Mouse (Mus musculus) gastrocnemius, adult 2 months (tissue): ENCODE results near the gene Ttn. TPM values are rescaled to one million over a fixed set of nuclear protein-coding genes. Genes with fewer than 3 reads are reported as not detected.

Experiments
- DNase-seq: peaks from one replicate; pipeline ENCODE4 v3.0.0; 2022
- H3K27ac ChIP-seq: fragments of 200-600 bp; 2 replicates; pipeline ENCODE4 v1.8.1; 2022; ENCODE audit warnings: mild to moderate bottlenecking
- H3K4me3 ChIP-seq: fragments of 200-600 bp; 2 replicates; pipeline ENCODE4 v1.8.1; 2022; ENCODE audit warnings: mild to moderate bottlenecking, moderate library complexity
- CTCF ChIP-seq: fragments of 200-600 bp; IDR thresholded peaks from 2 replicates; pipeline ENCODE4 v1.8.1; 2022; ENCODE audit warnings: antibody characterized with exemption, mild to moderate bottlenecking, moderate library complexity
- intact Hi-C: fragments of 180-260 bp; cut with DNase I; formaldehyde crosslinking; loops from one replicate; pipeline ENCODE4 v1.15.1; 2025
- total RNA-seq, 2 experiments: library from RNA; stranded (reverse); gene quantifications; 2 replicates each; pipeline ENCODE4 v1.2.3; 2021

Gene Ttn
- total RNA-seq, 2 experiments from 2014 or later: 6,941 to 7,187 TPM

GRCm38 (mm10) chr2:76980146-76980545 lies 2.2 kb downstream of the Ttn start:
- TF ChIP-seq CTCF: peak; percentile 86
- Histone ChIP-seq H3K4me3 (peak overlapping the region; percentile 81), H3K27ac (peak overlapping the region; percentile 99)
- intact Hi-C loops: no loop called here
- peak; percentile 62 for DNase-seq

GRCm38 (mm10) chr2:76977650-76978049 lies 4.7 kb downstream of the Ttn start:
- DNase-seq: peak; percentile 67
- H3K27ac ChIP-seq: peak overlapping the region; percentile 80
- H3K4me3 ChIP-seq: peak overlapping the region; percentile 81
- peak; percentile 12; the same call in 1 of the 2 replicates for TF ChIP-seq CTCF
- intact Hi-C loops: no loop called here

GRCm38 (mm10) chr2:76972051-76972450 lies 10.3 kb downstream of the Ttn start:
- intact Hi-C loops: no loop called here
- no peak for DNase-seq
- peak overlapping the region; percentile 81; the same call in 1 of the 2 replicates for H3K27ac ChIP-seq
- H3K4me3 ChIP-seq: peak overlapping the region; percentile 81
- no peak for TF ChIP-seq CTCF

- intact Hi-C loops: no loop called here
- DNase-seq: no peak
These were observed 11.3 kb downstream of the Ttn start for GRCm38 (mm10) chr2:76971069-76971468.

GRCm38 (mm10) chr2:76970669-76971068 lies 11.7 kb downstream of the Ttn start:
- TF ChIP-seq CTCF: peak; percentile 59
- Histone ChIP-seq H3K27ac (peak overlapping the region; percentile 81), H3K4me3 (peak overlapping the region; percentile 81)
- no peak for DNase-seq
- intact Hi-C loops: no loop called here

More at GRCm38 (mm10) chr2:76971069-76971468, 11.3 kb downstream of the Ttn start:
- peak overlapping the region; percentile 81 for H3K4me3 ChIP-seq
- H3K27ac ChIP-seq: peak overlapping the region; percentile 81
- TF ChIP-seq CTCF: no peak

- no peak for TF ChIP-seq CTCF
- no peak for DNase-seq
- intact Hi-C loops: no loop called here
- peak overlapping the region; percentile 81 for H3K27ac ChIP-seq
- peak overlapping the region; percentile 81 for H3K4me3 ChIP-seq
These were observed 12.1 kb downstream of the Ttn start for GRCm38 (mm10) chr2:76970204-76970603.

- Histone ChIP-seq H3K27ac (peak overlapping the region; percentile 81), H3K4me3 (peak overlapping the region; percentile 81)
- intact Hi-C loops: loop anchor here (1.0 kb wide), 1 partner anchor 40 kb away; no protein-coding TSS in a partner anchor
- no peak for TF ChIP-seq CTCF
- DNase-seq: no peak
These were observed 12.7 kb downstream of the Ttn start for GRCm38 (mm10) chr2:76969637-76970036.

- DNase-seq: peak; percentile 73
- H3K27ac ChIP-seq: peak overlapping the region; percentile 81
- intact Hi-C loops: loop anchor here (1.0 kb wide), 1 partner anchor 40 kb away; no protein-coding TSS in a partner anchor
- H3K4me3 ChIP-seq: peak overlapping the region; percentile 81
- peak; percentile 80 for TF ChIP-seq CTCF
These were observed 13.4 kb downstream of the Ttn start for GRCm38 (mm10) chr2:76968919-76969318.

GRCm38 (mm10) chr2:76966582-76966981 lies 15.8 kb downstream of the Ttn start:
- no peak for TF ChIP-seq CTCF
- intact Hi-C loops: no loop called here
- Histone ChIP-seq H3K4me3 (peak overlapping the region; percentile 81), H3K27ac (peak overlapping the region; percentile 78; the same call in 1 of the 2 replicates)
- no peak for DNase-seq

GRCm38 (mm10) chr2:76966013-76966412 lies 16.3 kb downstream of the Ttn start:
- intact Hi-C loops: no loop called here
- DNase-seq: peak; percentile 60
- Histone ChIP-seq H3K4me3 (peak overlapping the region; percentile 31), H3K27ac (peak overlapping the region; percentile 78)
- TF ChIP-seq CTCF: no peak

- intact Hi-C loops: no loop called here
- TF ChIP-seq CTCF: no peak
- DNase-seq: no peak
- peak overlapping the region; percentile 78 for H3K27ac ChIP-seq
- H3K4me3 ChIP-seq: peak overlapping the region; percentile 15
These were observed 16.8 kb downstream of the Ttn start for GRCm38 (mm10) chr2:76965542-76965941.

- DNase-seq: no peak
- Histone ChIP-seq H3K4me3 (peak overlapping the region; percentile 44), H3K27ac (no peak overlapping the region)
- no peak for TF ChIP-seq CTCF
- intact Hi-C loops: no loop called here
These were observed 20.3 kb downstream of the Ttn start for GRCm38 (mm10) chr2:76962045-76962432.

- DNase-seq: no peak
- Histone ChIP-seq H3K4me3 (peak overlapping the region; percentile 44), H3K27ac (no peak overlapping the region)
- TF ChIP-seq CTCF: no peak
- intact Hi-C loops: no loop called here
These were observed 20.8 kb downstream of the Ttn start for GRCm38 (mm10) chr2:76961420-76962044.

- DNase-seq: no peak
- intact Hi-C loops: no loop called here
- Histone ChIP-seq H3K4me3 (0 out of 2 replicates have a peak overlapping the region, but pooled peaks have one; percentile 15), H3K27ac (0 out of 2 replicates have a peak overlapping the region, but pooled peaks have one; percentile 10)
- TF ChIP-seq CTCF: no peak
These were observed 32.6 kb downstream of the Ttn start for GRCm38 (mm10) chr2:76949774-76950173.
